Mouse (Mus musculus): ENCODE measurements around the gene Tnp1. TPM values are rescaled to one million over a fixed set of nuclear protein-coding genes. Genes with fewer than 3 reads are reported as not detected.

The Tnp1 gene
- polyA plus RNA-seq, 1 experiment, result not detected

DNA sequence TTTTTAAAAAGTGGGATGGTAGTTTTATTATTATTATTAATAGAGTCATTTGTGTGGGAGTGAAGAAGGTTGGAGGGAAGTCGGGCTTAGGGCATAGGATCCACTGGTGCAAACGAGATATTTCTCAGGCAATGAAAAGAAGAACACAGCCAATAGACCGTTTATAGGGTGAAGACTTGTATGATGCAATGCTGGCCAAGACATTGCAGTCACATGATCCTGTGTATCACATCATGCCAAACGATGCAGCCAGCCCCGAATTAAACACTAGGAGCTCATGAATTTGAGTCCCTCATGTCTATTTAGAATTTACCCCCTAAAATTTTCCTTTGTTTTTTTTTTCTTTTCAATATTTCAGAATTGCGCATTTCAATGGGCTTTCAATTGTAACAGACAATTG, 13.0 kb upstream of the Tnp1 start:
- TF ChIP-seq CTCF (IDR thresholded peaks at IDR 0.05; ENCODE audit: control insufficient read depth, insufficient read depth, low read length) (no peak), POLR2A (IDR thresholded peaks at IDR 0.05; ENCODE audit: borderline replicate concordance, control insufficient read depth, low read depth, low read length) (no peak)
- 73% methylated on average over 6 of the region's 6 CpGs for WGBS

DNA sequence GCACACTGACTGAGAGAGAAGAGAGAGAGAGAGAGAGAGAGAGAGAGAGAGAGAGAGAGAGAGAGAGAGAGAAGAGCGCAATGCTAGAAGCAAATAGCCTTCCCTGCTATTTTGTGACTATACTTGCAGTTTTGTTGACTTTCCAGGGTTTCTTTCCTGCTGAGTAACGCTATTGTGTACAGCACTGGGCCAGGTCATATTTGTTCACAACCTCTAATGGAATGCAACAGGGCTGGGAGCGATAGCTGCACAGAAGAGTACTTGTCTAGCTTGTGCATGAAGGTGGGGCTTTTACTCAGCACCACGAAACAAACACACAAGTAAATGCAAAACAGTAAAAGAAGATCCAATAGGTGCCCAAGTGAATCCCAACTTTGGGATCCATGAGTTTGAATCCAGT, 11.7 kb upstream of the Tnp1 start:
- 69% methylated on average over 4 of the region's 4 CpGs for WGBS

More for the DNA sequence above, 13.0 kb upstream of the Tnp1 start:
- Histone ChIP-seq H3K27ac (ENCODE audit: control insufficient read depth, insufficient read depth, low read depth, low read length, poor library complexity) (no peak overlapping the region), H3K4me3 (replicated peaks; ENCODE audit: control insufficient read depth, low read depth, low read length) (no peak overlapping the region), H3K4me1 (ENCODE audit: control insufficient read depth, insufficient read depth, low read length) (no peaks in the 10 kb centered on the region)

DNA sequence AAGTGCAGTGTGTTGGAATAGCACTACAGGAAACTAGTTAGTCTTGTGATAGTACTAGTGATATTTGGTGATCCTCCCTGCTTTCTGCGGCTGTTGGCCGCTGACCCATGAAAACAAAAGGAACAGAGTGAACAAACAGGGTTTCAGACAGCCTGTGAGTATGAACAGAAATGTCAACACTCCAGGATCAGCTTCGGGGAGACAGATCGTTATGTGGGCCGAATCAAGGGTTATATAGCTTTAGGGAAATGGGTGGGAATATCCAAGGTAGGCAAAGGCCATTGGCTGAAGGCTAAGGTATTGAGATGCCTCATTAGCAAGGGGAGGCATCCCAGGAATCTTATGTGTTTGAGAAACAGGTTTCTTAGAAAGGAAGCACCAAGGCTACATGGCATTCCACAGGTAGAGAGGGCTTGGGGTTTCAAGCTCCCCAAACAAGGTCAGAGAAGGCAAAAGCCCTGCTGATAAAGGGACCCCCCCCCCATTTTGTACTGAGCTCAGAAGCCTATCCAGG, 11.1 kb upstream of the Tnp1 start:
- no peaks in the 10 kb centered on the region for H3K4me1 ChIP-seq (ENCODE audit: control insufficient read depth, insufficient read depth, low read length)
- WGBS, result 80% methylated on average over 5 of the region's 5 CpGs
- no peak overlapping the region for H3K27ac ChIP-seq (ENCODE audit: control insufficient read depth, insufficient read depth, low read depth, low read length, poor library complexity)
- H3K4me3 ChIP-seq (replicated peaks; ENCODE audit: control insufficient read depth, low read depth, low read length), result no peak overlapping the region
- TF ChIP-seq CTCF (IDR thresholded peaks at IDR 0.05; ENCODE audit: control insufficient read depth, insufficient read depth, low read length) (no peak), POLR2A (IDR thresholded peaks at IDR 0.05; ENCODE audit: borderline replicate concordance, control insufficient read depth, low read depth, low read length) (no peak)

More for the DNA sequence above, 11.7 kb upstream of the Tnp1 start:
- TF ChIP-seq CTCF (IDR thresholded peaks at IDR 0.05; ENCODE audit: control insufficient read depth, insufficient read depth, low read length) (no peak), POLR2A (IDR thresholded peaks at IDR 0.05; ENCODE audit: borderline replicate concordance, control insufficient read depth, low read depth, low read length) (no peak)
- Histone ChIP-seq H3K4me3 (replicated peaks; ENCODE audit: control insufficient read depth, low read depth, low read length) (no peak overlapping the region), H3K27ac (ENCODE audit: control insufficient read depth, insufficient read depth, low read depth, low read length, poor library complexity) (no peak overlapping the region), H3K4me1 (ENCODE audit: control insufficient read depth, insufficient read depth, low read length) (no peaks in the 10 kb centered on the region)

DNA sequence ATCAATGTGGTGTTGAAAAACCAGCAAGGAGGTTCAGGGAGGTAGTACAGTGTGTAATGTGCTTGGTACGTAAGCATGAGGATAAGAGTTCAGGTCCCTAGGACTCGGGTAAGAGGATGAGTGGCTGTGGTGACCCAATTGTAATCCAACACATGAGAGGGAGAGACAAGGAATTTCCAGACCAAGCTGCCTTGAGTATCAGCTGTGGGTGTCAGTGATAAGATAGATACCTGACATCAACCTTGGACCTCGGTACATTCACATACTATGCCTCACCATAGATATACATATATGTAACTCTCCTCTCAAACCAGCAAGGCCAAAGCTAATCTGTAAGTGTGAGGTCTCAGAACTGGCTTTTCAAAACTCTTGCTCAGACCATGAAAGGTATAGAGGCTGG, 10.4 kb upstream of the Tnp1 start:
- TF ChIP-seq POLR2A (IDR thresholded peaks at IDR 0.05; ENCODE audit: borderline replicate concordance, control insufficient read depth, low read depth, low read length) (no peak), CTCF (IDR thresholded peaks at IDR 0.05; ENCODE audit: control insufficient read depth, insufficient read depth, low read length) (no peak)
- WGBS, result 82% methylated on average over 3 of the region's 3 CpGs
- Histone ChIP-seq H3K4me1 (ENCODE audit: control insufficient read depth, insufficient read depth, low read length) (no peaks in the 10 kb centered on the region), H3K4me3 (replicated peaks; ENCODE audit: control insufficient read depth, low read depth, low read length) (no peak overlapping the region), H3K27ac (ENCODE audit: control insufficient read depth, insufficient read depth, low read depth, low read length, poor library complexity) (no peak overlapping the region)

DNA sequence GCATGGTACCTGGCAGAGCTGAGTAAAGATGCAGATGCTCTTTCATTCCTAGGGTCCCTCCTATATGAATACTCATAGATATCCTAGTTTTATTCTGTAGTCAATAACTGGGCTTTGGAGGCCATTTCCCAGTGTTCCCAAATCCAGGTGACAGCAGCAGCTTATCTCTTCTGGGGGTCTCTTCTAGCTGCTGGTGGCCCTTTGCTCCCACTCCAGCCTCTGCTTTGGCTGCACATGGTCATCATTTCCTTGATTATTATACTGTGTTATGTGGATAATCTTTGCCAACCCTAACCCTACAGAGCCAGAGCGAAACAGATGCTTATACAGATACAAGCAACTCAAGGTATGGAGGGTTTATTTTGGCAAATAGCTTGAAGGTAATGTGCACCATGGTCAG, 8.9 kb downstream of the Tnp1 start:
- no peaks in the 10 kb centered on the region for H3K4me1 ChIP-seq (ENCODE audit: control insufficient read depth, insufficient read depth, low read length)
- no peak overlapping the region for H3K4me3 ChIP-seq (replicated peaks; ENCODE audit: control insufficient read depth, low read depth, low read length)
- no peak overlapping the region for H3K27ac ChIP-seq (ENCODE audit: control insufficient read depth, insufficient read depth, low read depth, low read length, poor library complexity)
- TF ChIP-seq POLR2A (IDR thresholded peaks at IDR 0.05; ENCODE audit: borderline replicate concordance, control insufficient read depth, low read depth, low read length), result no peak
- no peak for TF ChIP-seq CTCF (IDR thresholded peaks at IDR 0.05; ENCODE audit: control insufficient read depth, insufficient read depth, low read length)
- WGBS, result 82% methylated on average over 1 of the region's 1 CpGs

DNA sequence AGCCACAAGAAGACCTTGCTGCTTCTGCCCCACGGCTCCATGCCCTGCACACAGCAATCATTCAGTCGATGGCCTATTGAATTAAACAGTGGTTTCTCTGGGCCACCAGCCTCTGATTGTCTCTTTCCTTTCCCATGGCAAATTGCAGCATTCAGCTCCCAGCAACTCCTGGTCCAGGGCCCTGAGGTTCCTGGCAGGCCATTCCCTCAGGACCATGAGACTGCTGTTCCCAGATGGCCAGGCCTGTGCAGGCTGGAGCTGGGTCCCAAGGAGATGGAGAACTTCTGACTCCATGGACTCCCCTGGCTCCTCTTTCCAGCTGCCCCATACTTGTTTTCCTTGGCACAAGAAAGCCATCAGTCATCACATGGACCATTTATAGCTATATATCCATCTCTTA, 10.8 kb downstream of the Tnp1 start:
- H3K27ac ChIP-seq (ENCODE audit: control insufficient read depth, insufficient read depth, low read depth, low read length, poor library complexity), result no peak overlapping the region
- no peak overlapping the region for H3K4me3 ChIP-seq (replicated peaks; ENCODE audit: control insufficient read depth, low read depth, low read length)
- WGBS, result 82% methylated on average over 2 of the region's 2 CpGs
- no peak for TF ChIP-seq CTCF (IDR thresholded peaks at IDR 0.05; ENCODE audit: control insufficient read depth, insufficient read depth, low read length)
- no peak for TF ChIP-seq POLR2A (IDR thresholded peaks at IDR 0.05; ENCODE audit: borderline replicate concordance, control insufficient read depth, low read depth, low read length)
- H3K4me1 ChIP-seq (ENCODE audit: control insufficient read depth, insufficient read depth, low read length), result no peaks in the 10 kb centered on the region

DNA sequence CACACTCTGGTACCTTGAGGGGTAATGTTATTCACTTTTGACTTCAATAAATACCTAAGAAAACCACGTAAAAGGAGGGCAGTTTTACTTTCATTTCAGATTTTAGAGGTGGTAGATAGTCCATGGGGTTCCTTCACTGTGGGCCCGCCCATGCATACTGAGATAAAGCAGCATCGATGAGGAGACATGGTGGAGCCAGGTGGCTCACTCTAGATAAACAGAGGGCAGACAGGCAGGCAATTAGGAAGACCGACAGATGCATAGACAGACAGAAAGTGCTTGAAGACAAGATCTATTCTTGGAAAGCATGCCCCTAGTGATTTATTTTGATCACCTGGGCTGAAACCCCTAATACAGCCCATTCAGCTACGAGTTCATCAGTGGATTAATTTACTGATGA, 13.1 kb downstream of the Tnp1 start:
- 60% methylated on average over 5 of the region's 5 CpGs for WGBS
- TF ChIP-seq CTCF (IDR thresholded peaks at IDR 0.05; ENCODE audit: control insufficient read depth, insufficient read depth, low read length) (no peak), POLR2A (IDR thresholded peaks at IDR 0.05; ENCODE audit: borderline replicate concordance, control insufficient read depth, low read depth, low read length) (no peak)
- no peaks in the 10 kb centered on the region for H3K4me1 ChIP-seq (ENCODE audit: control insufficient read depth, insufficient read depth, low read length)
- no peak overlapping the region for H3K27ac ChIP-seq (ENCODE audit: control insufficient read depth, insufficient read depth, low read depth, low read length, poor library complexity)
- no peak overlapping the region for H3K4me3 ChIP-seq (replicated peaks; ENCODE audit: control insufficient read depth, low read depth, low read length)

DNA sequence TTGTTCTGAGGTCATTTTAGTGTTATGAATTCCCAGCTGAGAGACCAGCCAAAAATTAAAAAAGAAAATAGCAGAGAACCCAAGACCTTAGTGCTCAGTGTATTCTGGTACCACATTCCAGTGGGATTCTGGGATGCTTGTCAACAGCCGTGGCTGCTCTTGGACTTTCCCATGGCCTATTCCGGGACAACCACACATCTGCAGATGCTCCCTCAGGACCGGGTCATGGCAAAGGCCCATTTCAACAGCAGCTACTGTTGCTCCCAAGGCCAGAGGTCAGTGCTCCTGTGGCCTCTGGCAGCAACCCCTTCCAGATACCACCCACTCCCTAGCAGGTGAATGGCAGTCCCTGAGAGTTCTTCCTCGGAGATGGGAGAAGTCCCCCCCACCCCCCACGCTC, 13.7 kb downstream of the Tnp1 start:
- Histone ChIP-seq H3K4me1 (ENCODE audit: control insufficient read depth, insufficient read depth, low read length) (no peaks in the 10 kb centered on the region), H3K27ac (ENCODE audit: control insufficient read depth, insufficient read depth, low read depth, low read length, poor library complexity) (no peak overlapping the region), H3K4me3 (replicated peaks; ENCODE audit: control insufficient read depth, low read depth, low read length) (no peak overlapping the region)
- WGBS, result 84% methylated on average over 5 of the region's 5 CpGs
- TF ChIP-seq CTCF (IDR thresholded peaks at IDR 0.05; ENCODE audit: control insufficient read depth, insufficient read depth, low read length), result no peak
- TF ChIP-seq POLR2A (IDR thresholded peaks at IDR 0.05; ENCODE audit: borderline replicate concordance, control insufficient read depth, low read depth, low read length), result no peak

Measured in bone marrow, adult 2 months (tissue).